Mouse (Mus musculus): Measurements from ENCODE around the gene Cyp2b13. TPM values are rescaled to one million over a fixed set of nuclear protein-coding genes. Genes with fewer than 3 reads are reported as not detected.
"Not testable (repeated sequence)": the region's sequence is repeated elsewhere in the genome, so short reads cannot be mapped to it uniquely, and the experiment has no call there.

Cyp2b13 gene
- polyA plus RNA-seq, 2 experiments: 0.15 to 0.17 TPM

DNA sequence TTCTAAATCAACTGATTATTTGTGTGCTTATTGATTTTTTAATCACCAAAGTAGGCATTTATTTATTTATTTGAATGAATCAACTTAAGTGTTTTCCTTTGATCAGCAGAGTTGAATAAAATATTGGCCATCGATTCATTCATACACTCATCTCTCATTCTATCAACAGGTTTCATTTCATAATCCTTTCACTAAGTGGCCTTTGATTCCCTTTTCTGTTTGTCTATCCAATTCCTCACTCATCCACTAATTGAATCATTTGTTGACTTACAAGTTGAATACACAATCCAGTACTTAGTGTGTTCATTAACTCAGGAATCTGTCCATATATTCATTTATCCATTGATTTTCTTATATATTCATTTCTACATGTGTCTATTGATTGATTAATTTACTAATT, 26.1 kb downstream of the Cyp2b13 start:
- no peak for DNase-seq (ENCODE audit: low read depth in 3 of 3, low spot score in 3 of 3)

DNA sequence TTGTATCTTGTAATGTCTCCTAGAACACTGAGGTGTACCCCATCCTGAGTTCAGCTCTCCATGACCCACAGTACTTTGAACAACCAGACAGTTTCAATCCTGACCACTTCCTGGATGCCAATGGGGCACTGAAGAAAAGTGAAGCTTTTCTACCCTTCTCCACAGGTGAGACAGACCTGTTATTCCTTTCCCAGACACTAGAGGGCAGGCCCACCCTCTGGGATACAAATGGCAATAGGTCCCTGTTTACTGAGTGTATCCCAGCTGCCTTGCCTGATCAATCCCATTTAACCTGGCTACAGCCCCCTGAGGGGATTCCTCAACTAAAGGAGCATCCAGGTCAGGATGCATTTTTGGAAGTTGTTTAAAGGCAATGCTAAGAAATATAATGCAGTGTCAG, 27.3 kb downstream of the Cyp2b13 start:
- H3K27me3 ChIP-seq (ENCODE audit: control insufficient read depth, insufficient read depth, low read length); DNase-seq (ENCODE audit: low read depth in 3 of 3, low spot score in 3 of 3); H3K4me1 ChIP-seq (replicated peaks; ENCODE audit: control insufficient read depth in 2 of 2, insufficient read depth in 2 of 2, low read length in 1 of 2); H3K9me3 ChIP-seq (ENCODE audit: control insufficient read depth, low read length); ATAC-seq (ENCODE audit: insufficient read depth); H3K36me3 ChIP-seq (replicated peaks; ENCODE audit: control insufficient read depth, insufficient read depth, low read depth); H3K4me2 ChIP-seq (ENCODE audit: low read depth); H3K4me3 ChIP-seq (ENCODE audit: insufficient read depth in 1 of 2, low read depth in 2 of 2, low read length in 2 of 2); H3K27ac ChIP-seq; H3K9ac ChIP-seq (replicated peaks): not testable (repeated sequence)
- peak; percentile 40 for TF ChIP-seq CTCF (IDR thresholded peaks at IDR 0.05; ENCODE audit: low read depth)

More for the DNA sequence above, 26.1 kb downstream of the Cyp2b13 start:
- H3K4me2 ChIP-seq (ENCODE audit: low read depth): no peak overlapping the region
- H3K27me3 ChIP-seq (ENCODE audit: control insufficient read depth, insufficient read depth, low read length): no peaks in the 10 kb centered on the region
- H3K4me3 ChIP-seq (ENCODE audit: insufficient read depth in 1 of 2, low read depth in 2 of 2, low read length in 2 of 2): no peak overlapping the region
- WGBS (ENCODE audit: insufficient replicate concordance): 74% methylated on average over 1 of the region's 1 CpGs
- H3K9ac ChIP-seq (replicated peaks): no peak overlapping the region
- no peak for ATAC-seq (ENCODE audit: insufficient read depth)
- no peak for TF ChIP-seq EP300 (IDR thresholded peaks at IDR 0.05; ENCODE audit: low read depth)
- no peak for TF ChIP-seq CTCF (IDR thresholded peaks at IDR 0.05; ENCODE audit: low read depth)
- no peaks in the 10 kb centered on the region for H3K9me3 ChIP-seq (ENCODE audit: control insufficient read depth, low read length)
- no peaks in the 10 kb centered on the region; a peak in 1 of 4 replicates for H3K4me1 ChIP-seq (replicated peaks; ENCODE audit: control insufficient read depth in 2 of 2, insufficient read depth in 2 of 2, low read length in 1 of 2)
- H3K36me3 ChIP-seq (replicated peaks; ENCODE audit: control insufficient read depth, insufficient read depth, low read depth): no peaks in the 10 kb centered on the region
- no peak overlapping the region for H3K27ac ChIP-seq

DNA sequence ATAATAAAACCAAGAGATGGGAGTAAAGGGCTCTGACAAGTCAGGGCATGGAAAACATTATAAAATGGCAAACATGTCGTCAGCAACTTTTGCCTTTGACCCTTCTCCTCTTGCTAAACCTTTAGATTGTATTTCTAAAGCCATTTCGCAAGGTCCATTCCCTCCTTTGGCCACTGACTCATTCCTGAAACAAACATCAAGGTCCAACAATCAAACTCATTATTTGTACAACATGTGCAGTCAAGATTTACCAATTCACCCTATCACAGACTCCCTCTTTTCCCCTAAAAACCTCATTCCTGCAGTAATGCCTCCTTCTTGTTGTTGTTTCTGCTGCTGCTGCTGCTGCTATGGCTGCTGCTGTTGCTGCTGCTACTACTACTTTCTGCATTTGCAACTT, 78.3 kb downstream of the Cyp2b13 start:
- not testable (repeated sequence) for H3K4me2 ChIP-seq (ENCODE audit: low read depth); H3K4me3 ChIP-seq (ENCODE audit: insufficient read depth in 1 of 2, low read depth in 2 of 2, low read length in 2 of 2); DNase-seq (ENCODE audit: low read depth in 3 of 3, low spot score in 3 of 3); H3K27me3 ChIP-seq (ENCODE audit: control insufficient read depth, insufficient read depth, low read length); H3K27ac ChIP-seq; H3K9ac ChIP-seq (replicated peaks); H3K4me1 ChIP-seq (replicated peaks; ENCODE audit: control insufficient read depth in 2 of 2, insufficient read depth in 2 of 2, low read length in 1 of 2); H3K36me3 ChIP-seq (replicated peaks; ENCODE audit: control insufficient read depth, insufficient read depth, low read depth); H3K9me3 ChIP-seq (ENCODE audit: control insufficient read depth, low read length)
- peak; percentile 62 for ATAC-seq (ENCODE audit: insufficient read depth)
- no CpG with 5 or more reads among the region's 2 CpGs for WGBS (ENCODE audit: insufficient replicate concordance)

DNA sequence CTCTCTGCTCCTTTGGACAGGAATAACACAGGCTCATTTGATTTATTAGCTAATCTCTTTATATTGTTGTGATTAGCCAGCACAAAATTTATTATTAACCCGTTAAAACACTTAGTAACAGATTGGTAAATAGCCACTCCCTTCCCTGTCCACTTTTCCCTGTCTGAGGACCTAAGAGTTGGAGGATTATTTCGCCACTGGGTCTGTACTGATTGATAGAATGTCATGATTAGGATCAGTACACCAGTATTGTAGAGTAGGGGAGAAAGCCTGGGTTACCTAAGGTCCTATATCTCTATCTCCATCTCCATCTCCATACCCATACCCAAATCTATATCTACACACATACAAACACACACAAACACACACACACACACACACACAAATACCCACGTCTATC, 82.4 kb downstream of the Cyp2b13 start:
- H3K4me1 ChIP-seq (replicated peaks; ENCODE audit: control insufficient read depth in 2 of 2, insufficient read depth in 2 of 2, low read length in 1 of 2); H3K9ac ChIP-seq (replicated peaks); H3K4me3 ChIP-seq (ENCODE audit: insufficient read depth in 1 of 2, low read depth in 2 of 2, low read length in 2 of 2); H3K9me3 ChIP-seq (ENCODE audit: control insufficient read depth, low read length); H3K36me3 ChIP-seq (replicated peaks; ENCODE audit: control insufficient read depth, insufficient read depth, low read depth); H3K4me2 ChIP-seq (ENCODE audit: low read depth); H3K27me3 ChIP-seq (ENCODE audit: control insufficient read depth, insufficient read depth, low read length); ATAC-seq (ENCODE audit: insufficient read depth); H3K27ac ChIP-seq; DNase-seq (ENCODE audit: low read depth in 3 of 3, low spot score in 3 of 3): not testable (repeated sequence)
- 30% methylated on average over 1 of the region's 3 CpGs for WGBS (ENCODE audit: insufficient replicate concordance)

Other genes with a start within 250 kb of the Cyp2b13 start
- gene Cyp2s1, start 244.6 kb upstream of the Cyp2b13 start, polyA plus RNA-seq (2012; rRNA removed): 0.22 and 0.49 TPM in 2 replicates
- 0.25 and 0.52 TPM in 2 replicates for gene Cyp2s1, start 244.6 kb upstream of the Cyp2b13 start, polyA plus RNA-seq (2014; fragmentation: Nextera tagmentation; extraction: Ambion mirVana)
- gene Cyp2b10, start 163.9 kb upstream of the Cyp2b13 start, polyA plus RNA-seq (2012; rRNA removed): 0.05 and 0.07 TPM in 2 replicates
- 0.10 TPM in 1 of 2 replicates, not detected in the other for gene Cyp2b10, start 163.9 kb upstream of the Cyp2b13 start, polyA plus RNA-seq (2014; fragmentation: Nextera tagmentation; extraction: Ambion mirVana)
- gene Cyp2b9, start 111.9 kb downstream of the Cyp2b13 start, polyA plus RNA-seq (2012; rRNA removed): 0.04 and 0.09 TPM in 2 replicates
- 0.29 and 0.43 TPM in 2 replicates for gene Cyp2b9, start 111.9 kb downstream of the Cyp2b13 start, polyA plus RNA-seq (2014; fragmentation: Nextera tagmentation; extraction: Ambion mirVana)
- gene Vmn1r184, start 198.8 kb downstream of the Cyp2b13 start, polyA plus RNA-seq (2012; rRNA removed): not detected in 2 replicates
- not detected in 2 replicates for gene Vmn1r184, start 198.8 kb downstream of the Cyp2b13 start, polyA plus RNA-seq (2014; fragmentation: Nextera tagmentation; extraction: Ambion mirVana)
- 0.10 TPM in 2 replicates for gene Cyp2a4, start 245.7 kb downstream of the Cyp2b13 start, polyA plus RNA-seq (2012; rRNA removed)
- 0.20 and 0.32 TPM in 2 replicates for gene Cyp2a4, start 245.7 kb downstream of the Cyp2b13 start, polyA plus RNA-seq (2014; fragmentation: Nextera tagmentation; extraction: Ambion mirVana)

All from liver, embryonic 14.5 days (tissue).